Mouse (Mus musculus): ENCODE data around the gene Jak1. TPM values are rescaled to one million over a fixed set of nuclear protein-coding genes. Genes with fewer than 3 reads are reported as not detected.
"Not testable (repeated sequence)": the region's sequence is repeated elsewhere in the genome, so short reads cannot be mapped to it uniquely, and the experiment has no call there.

The Jak1 gene
- polyA plus RNA-seq, 1 experiment from 2014 or later = 66.3 TPM

DNA sequence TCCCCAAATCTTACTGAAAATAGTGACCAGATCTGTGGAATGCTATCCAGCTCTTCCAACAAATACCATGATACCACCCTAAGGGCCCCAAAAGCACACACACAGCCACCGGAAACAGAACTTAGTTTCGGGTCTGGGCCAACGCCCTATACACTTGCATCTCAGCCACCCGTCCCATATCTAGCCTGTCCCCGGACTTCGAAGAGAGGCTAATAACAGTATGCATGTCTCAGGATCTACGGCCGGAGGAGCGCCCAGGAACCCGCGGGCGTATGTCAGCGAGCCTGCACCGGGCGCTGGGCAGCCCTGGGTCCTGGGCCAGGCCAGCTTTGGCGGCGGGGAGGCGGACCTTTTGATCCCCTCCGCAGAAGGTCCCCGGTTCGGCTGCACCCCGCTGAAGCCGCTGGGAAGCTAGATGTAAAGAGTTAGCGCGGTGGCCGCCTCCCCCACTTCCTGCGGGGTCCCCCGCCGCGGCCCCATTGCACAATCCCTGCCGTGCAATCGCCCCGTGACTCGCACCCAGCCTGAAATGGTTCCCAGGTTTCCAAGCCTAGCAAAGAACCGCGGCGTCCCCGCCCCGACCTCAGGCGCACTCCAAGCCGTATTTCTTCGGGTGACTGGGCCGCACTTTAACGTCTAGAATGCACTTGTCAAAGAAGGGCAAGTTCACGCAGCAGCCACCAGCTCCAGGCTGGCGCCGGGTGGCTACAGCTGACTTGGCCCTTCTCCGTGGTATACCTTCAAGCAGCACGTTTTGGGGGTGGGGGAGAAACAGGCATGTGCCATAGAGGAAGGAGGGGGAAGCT, 27.9 kb upstream of the Jak1 start:
- peak overlapping the region; percentile 55 for H3K9ac ChIP-seq
- no peaks in the 10 kb centered on the region for H3K9me3 ChIP-seq
- H3K4me3 ChIP-seq = peak overlapping the region; percentile 43
- H3K4me1 ChIP-seq (replicated peaks) = peaks cover 18% of the 10 kb centered on the region
- no peaks in the 10 kb centered on the region for H3K36me3 ChIP-seq
- 1% methylated on average over 49 of the region's 49 CpGs for WGBS
- peaks cover 67% of the 10 kb centered on the region for H3K27me3 ChIP-seq
- H3K27ac ChIP-seq = no peak overlapping the region
- peak; percentile 58 for ATAC-seq (ENCODE audit: low FRiP score)
- H3K4me2 ChIP-seq = peak overlapping the region; percentile 80

DNA sequence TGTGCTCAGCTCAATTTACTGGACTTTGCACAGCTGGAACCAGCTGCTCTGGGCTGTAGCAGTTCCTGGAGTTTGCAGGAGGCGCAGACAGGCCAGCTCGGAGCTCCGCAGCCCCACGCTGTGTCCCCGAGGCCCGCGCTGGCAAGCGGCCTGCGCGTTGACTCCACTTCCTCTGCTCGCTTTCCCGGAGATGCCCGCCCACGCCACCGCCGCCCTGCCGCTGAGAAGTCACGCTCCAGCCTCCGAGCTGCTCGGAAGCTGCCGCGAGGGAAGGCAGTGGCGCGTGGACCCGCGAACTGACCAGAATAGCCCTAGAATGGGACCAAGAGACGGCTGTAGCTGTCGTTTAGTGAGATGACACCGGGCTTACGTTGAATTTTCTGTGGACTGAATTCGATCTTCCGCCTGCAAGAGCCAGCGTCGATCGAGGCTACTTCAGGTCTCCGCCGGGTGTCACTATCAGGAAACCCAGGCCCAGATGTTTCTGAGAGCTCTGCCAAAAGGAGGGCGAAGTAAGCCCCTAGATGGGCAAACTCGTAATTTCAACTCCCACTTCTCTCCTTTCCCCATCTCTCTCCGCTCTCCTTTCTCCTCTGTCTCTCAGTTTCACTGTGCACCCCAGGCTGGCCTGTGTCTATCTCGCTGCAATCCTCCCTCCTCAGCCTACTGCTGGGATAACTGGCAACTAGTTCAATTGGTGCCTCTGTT, 27.1 kb upstream of the Jak1 start:
- Histone ChIP-seq H3K27me3 (peaks cover 62% of the 10 kb centered on the region), H3K4me2 (peak overlapping the region; percentile 80), H3K9me3 (no peaks in the 10 kb centered on the region), H3K4me1 (replicated peaks) (peaks cover 18% of the 10 kb centered on the region), H3K9ac (peak overlapping the region; percentile 69), H3K4me3 (peak overlapping the region; percentile 43), H3K27ac (no peak overlapping the region), H3K36me3 (no peaks in the 10 kb centered on the region)
- 1% methylated on average over 41 of the region's 41 CpGs for WGBS
- ATAC-seq (ENCODE audit: low FRiP score) = peak; percentile 48; the same call in 1 of the 2 replicates

DNA sequence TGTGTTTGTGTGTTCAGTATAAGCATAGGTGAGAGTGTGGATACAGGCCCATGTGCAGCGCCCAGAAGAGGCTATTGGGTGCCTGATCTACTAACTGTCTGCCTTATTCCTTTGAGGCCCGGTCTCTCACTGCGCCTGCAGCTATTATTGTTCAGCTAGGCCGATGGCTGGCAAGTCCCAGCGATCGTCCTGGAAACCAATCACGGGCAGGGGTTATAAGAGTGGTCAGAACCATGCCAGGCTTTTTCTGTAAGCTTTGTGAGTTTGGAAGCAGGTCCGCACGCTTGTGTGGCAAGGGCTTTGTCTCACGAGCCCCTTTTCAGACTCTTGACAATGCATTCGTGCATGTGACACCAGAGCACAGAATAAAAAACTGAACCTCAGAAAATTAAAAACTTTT, 23.2 kb upstream of the Jak1 start:
- no peak overlapping the region for H3K4me2 ChIP-seq
- H3K27me3 ChIP-seq = peaks cover 32% of the 10 kb centered on the region
- H3K9me3 ChIP-seq = no peaks in the 10 kb centered on the region
- no peak overlapping the region for H3K27ac ChIP-seq
- WGBS = 41% methylated on average over 11 of the region's 11 CpGs
- H3K36me3 ChIP-seq = no peaks in the 10 kb centered on the region
- H3K4me3 ChIP-seq = no peak overlapping the region
- peaks cover 16% of the 10 kb centered on the region for H3K4me1 ChIP-seq (replicated peaks)
- H3K9ac ChIP-seq = no peak overlapping the region
- ATAC-seq (ENCODE audit: low FRiP score) = no peak

DNA sequence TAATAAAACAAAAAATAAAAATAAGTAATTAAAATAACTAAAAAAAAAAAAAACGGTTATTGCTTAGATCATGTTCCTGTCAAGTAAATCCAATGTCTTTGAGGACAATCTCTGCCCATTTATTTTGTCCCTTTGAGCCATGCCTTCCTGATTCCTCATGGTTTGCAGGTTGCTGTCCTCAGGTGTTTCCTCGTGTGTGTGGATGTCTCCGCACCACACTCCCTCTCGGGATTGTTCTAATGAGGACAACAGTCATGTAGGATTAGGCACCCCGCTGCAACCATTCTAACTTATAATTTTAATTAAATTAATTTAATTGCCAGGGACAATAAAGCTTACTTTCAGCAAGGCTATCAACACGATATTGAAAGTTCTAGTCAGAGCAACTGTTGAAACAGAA, 21.5 kb upstream of the Jak1 start:
- H3K4me2 ChIP-seq = no peak overlapping the region
- no peak for ATAC-seq (ENCODE audit: low FRiP score)
- no peak overlapping the region for H3K9ac ChIP-seq
- WGBS = 82% methylated on average over 6 of the region's 6 CpGs
- no peak overlapping the region for H3K27ac ChIP-seq
- no peaks in the 10 kb centered on the region for H3K9me3 ChIP-seq
- no peak overlapping the region for H3K4me3 ChIP-seq
- H3K4me1 ChIP-seq (replicated peaks) = no peaks in the 10 kb centered on the region
- H3K36me3 ChIP-seq = no peaks in the 10 kb centered on the region
- H3K27me3 ChIP-seq = peaks cover 17% of the 10 kb centered on the region

DNA sequence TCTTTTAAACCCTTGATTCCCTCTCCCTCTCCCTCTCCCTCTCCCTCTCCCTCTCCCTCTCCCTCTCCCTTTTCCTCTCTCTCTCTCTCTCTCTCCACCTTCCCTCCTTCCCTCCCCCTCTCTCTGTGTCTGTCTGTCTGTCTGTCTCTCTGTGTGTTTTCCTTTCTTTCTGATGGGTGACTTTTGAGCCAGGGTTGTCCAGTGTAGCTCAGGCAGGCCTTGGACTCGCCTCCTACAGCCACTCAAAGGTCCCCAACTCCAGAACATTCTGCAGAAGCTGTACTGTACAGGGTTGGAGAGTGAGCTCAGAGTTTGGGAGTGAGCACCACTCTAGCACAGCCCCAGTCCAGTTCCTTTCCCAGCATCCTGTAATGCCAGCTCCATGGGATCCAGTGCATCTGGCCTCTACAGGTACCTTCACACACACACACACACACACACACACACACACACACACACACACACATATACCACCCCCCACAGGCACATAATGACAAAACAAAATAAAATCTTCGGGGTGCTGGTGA, 20.9 kb upstream of the Jak1 start:
- H3K4me3 ChIP-seq = no peak overlapping the region
- no peaks in the 10 kb centered on the region for H3K9me3 ChIP-seq
- H3K4me2 ChIP-seq = no peak overlapping the region
- H3K27me3 ChIP-seq = peaks cover 12% of the 10 kb centered on the region
- WGBS = 65% methylated on average over 2 of the region's 2 CpGs
- H3K4me1 ChIP-seq (replicated peaks) = no peaks in the 10 kb centered on the region
- H3K36me3 ChIP-seq = no peaks in the 10 kb centered on the region
- ATAC-seq (ENCODE audit: low FRiP score) = 0 out of 2 replicates have a peak, but pooled peaks have one; percentile 39
- no peak overlapping the region for H3K9ac ChIP-seq
- no peak overlapping the region for H3K27ac ChIP-seq

DNA sequence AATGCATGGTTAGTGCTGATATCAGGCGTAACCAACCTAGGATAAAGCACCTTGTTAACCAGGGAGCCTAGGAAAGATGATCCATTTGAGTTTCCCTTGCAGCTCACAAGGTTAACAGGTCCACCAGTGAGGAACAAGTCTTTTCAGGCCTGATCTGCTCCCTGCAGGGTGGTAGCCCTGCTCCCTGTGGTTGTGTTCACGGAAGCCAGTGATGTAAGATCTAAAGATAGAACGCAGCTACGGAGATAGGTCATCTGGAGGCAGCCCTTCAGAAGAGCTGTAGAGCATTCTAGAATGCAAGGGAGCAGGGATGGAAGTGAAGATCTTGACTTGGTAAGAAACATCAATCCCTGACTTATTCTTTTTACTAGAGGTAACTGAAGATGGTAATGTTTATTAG, 18.9 kb upstream of the Jak1 start:
- WGBS = 78% methylated on average over 4 of the region's 4 CpGs
- H3K4me3 ChIP-seq = no peak overlapping the region
- no peaks in the 10 kb centered on the region for H3K36me3 ChIP-seq
- H3K4me2 ChIP-seq = no peak overlapping the region
- H3K4me1 ChIP-seq (replicated peaks) = no peaks in the 10 kb centered on the region
- H3K27me3 ChIP-seq = peaks cover 2% of the 10 kb centered on the region
- H3K9ac ChIP-seq = no peak overlapping the region
- no peak for ATAC-seq (ENCODE audit: low FRiP score)
- no peak overlapping the region for H3K27ac ChIP-seq
- H3K9me3 ChIP-seq = no peaks in the 10 kb centered on the region

DNA sequence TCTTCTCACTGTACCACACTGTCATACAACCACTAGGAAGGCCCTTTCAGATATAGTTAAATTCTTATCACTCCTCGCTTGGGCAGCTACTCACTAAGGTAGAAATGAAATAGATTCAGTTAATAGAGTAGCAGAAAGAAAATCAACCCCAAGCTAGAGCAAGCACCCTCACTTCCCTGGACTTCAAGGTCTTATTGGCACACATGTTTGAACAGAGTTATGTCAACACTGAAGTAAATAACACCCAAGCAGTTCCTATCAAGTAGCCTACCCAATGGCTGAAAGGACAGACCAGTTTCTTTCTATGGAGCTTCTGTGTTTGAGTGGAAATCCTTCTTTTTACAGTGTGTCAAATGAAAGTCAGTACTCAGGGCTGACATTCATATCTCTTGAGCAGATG, 17.2 kb upstream of the Jak1 start:
- H3K4me1 ChIP-seq (replicated peaks) = no peaks in the 10 kb centered on the region
- no peak overlapping the region for H3K9ac ChIP-seq
- H3K4me3 ChIP-seq = no peak overlapping the region
- no peak for ATAC-seq (ENCODE audit: low FRiP score)
- H3K27me3 ChIP-seq = no peaks in the 10 kb centered on the region; the same call in 1 of the 2 replicates
- no peaks in the 10 kb centered on the region for H3K9me3 ChIP-seq
- WGBS = 80% methylated on average over 1 of the region's 1 CpGs
- H3K36me3 ChIP-seq = no peaks in the 10 kb centered on the region
- H3K27ac ChIP-seq = no peak overlapping the region
- H3K4me2 ChIP-seq = no peak overlapping the region

DNA sequence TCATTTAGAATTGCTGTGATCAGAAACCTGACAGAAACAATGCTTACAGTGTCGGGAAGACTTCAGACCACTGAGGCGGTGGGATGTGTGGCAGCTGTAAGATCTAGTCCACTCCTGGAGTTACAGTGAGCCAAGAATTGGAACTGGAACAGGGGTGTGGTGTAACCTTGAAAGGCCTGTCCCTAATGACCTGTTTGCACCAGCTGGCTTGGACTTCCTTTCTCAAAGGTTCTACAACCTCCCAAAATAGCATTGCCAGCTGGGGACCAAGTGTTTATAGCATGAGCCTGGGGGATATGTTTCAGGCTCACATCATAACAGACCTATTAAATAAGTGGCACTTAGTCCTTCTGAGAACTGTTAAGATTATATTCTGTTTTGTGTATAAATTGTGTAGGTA, 15.0 kb upstream of the Jak1 start:
- ATAC-seq (ENCODE audit: low FRiP score) = no peak
- 82% methylated on average over 2 of the region's 2 CpGs for WGBS
- H3K27me3 ChIP-seq = no peaks in the 10 kb centered on the region; the same call in 1 of the 2 replicates
- no peak overlapping the region for H3K27ac ChIP-seq
- no peaks in the 10 kb centered on the region for H3K4me1 ChIP-seq (replicated peaks)
- H3K9ac ChIP-seq = no peak overlapping the region
- H3K9me3 ChIP-seq = no peaks in the 10 kb centered on the region
- no peak overlapping the region for H3K4me3 ChIP-seq
- H3K36me3 ChIP-seq = no peaks in the 10 kb centered on the region
- no peak overlapping the region for H3K4me2 ChIP-seq

DNA sequence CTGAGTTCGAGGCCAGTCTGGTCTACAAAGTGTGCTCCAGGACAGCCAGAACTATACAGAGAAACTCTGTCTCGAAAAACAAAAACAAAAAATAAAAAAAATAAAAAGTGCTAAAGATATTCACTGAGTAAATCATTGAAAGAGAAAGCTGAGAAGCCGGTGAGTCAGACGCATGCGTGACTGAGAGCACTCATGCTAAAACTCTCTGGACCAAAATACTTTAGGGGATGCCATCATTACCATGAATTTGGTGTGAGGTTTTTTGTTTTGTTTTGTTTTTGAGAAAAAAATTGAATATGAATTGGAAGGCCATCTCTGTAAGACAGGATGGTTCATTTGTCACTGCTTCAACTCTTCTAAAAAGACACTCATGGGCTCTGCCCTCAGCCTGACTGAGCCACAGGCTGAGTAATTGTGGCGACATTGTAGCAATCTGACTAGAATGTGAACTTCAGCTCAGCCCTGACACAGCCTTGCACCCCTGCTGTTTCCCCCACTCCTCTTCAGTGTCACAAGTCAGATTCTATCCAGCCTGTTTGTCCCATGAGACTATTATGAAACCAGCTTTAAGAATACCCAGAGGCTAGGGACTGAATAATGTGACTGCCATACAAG, 11.5 kb upstream of the Jak1 start:
- no peaks in the 10 kb centered on the region for H3K27me3 ChIP-seq
- ATAC-seq (ENCODE audit: low FRiP score) = no peak
- 83% methylated on average over 6 of the region's 6 CpGs for WGBS

DNA sequence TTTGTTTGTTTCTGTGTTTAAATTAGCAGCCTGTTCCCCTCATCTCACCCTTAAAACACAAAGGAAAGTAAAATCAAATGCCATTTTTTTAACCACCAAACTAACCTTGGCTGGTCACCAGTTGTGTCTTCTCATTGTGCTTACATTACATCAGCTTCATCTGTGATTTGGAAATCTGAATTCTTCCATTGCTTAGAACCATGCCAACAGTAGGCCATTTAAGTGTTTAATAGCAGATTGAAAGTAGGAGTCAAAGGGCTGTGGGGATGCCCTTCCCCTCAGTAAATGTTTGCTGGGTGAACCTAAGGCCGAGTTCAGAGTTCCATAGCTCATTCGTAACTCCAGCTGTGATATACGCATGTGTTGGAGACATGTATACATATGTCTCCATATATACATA, 10.8 kb upstream of the Jak1 start:
- 94% methylated on average over 3 of the region's 3 CpGs for WGBS
- no peak for ATAC-seq (ENCODE audit: low FRiP score)
- no peaks in the 10 kb centered on the region for H3K27me3 ChIP-seq

More for the DNA sequence above, 11.5 kb upstream of the Jak1 start:
- Histone ChIP-seq H3K4me1 (replicated peaks) (no peaks in the 10 kb centered on the region), H3K9ac (no peak overlapping the region), H3K27ac (no peak overlapping the region), H3K9me3 (no peaks in the 10 kb centered on the region), H3K36me3 (no peaks in the 10 kb centered on the region), H3K4me2 (no peak overlapping the region), H3K4me3 (no peak overlapping the region)

DNA sequence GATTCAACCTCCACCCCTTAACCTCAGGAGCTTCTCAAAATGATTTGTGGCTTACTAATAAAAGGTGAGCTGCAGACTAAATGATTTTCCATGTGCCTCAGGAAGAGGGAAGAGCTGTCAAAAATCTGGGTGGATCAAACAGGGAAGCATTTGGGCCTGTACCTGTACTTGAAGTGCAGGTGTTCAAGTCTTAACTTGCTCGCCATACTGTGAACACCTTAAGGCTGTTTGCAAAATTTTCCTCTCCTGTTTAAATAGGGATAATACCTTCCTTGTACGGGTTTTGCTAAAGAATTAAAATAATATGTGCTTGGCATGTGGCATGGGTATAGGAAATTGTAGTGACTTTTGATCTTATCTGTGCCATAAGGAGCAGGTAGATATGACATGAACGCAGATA, 5.7 kb upstream of the Jak1 start:
- Histone ChIP-seq H3K27ac (no peak overlapping the region), H3K36me3 (no peaks in the 10 kb centered on the region), H3K4me1 (replicated peaks) (no peaks in the 10 kb centered on the region), H3K9me3 (no peaks in the 10 kb centered on the region), H3K4me3 (no peak overlapping the region), H3K9ac (no peak overlapping the region), H3K27me3 (no peaks in the 10 kb centered on the region), H3K4me2 (no peak overlapping the region)
- 90% methylated on average over 3 of the region's 3 CpGs for WGBS
- no peak for ATAC-seq (ENCODE audit: low FRiP score)

More for the DNA sequence above, 10.8 kb upstream of the Jak1 start:
- H3K9ac ChIP-seq = no peak overlapping the region
- no peak overlapping the region for H3K4me2 ChIP-seq
- no peaks in the 10 kb centered on the region for H3K36me3 ChIP-seq
- H3K27ac ChIP-seq = no peak overlapping the region
- H3K4me3 ChIP-seq = no peak overlapping the region
- H3K4me1 ChIP-seq (replicated peaks) = no peaks in the 10 kb centered on the region
- no peaks in the 10 kb centered on the region for H3K9me3 ChIP-seq

DNA sequence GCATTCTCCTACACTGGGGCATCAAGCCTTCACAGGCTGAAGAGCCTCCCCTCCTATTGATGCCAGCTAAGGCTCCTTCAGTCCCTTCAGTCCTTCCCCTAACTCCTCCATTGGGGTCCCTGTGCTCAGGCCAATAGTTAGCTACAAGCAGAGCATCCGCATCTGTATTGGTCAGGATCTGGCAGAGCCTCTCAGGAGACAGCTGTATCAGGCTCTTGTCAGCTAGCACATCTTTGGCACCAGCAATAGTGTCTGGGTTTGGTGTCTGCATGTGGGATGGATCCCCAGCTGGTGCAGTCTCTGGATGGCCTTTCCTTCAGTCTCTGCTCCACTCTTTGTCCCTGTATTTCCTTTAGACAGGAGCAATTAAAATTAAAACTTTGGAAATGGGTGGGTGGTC, 3.4 kb upstream of the Jak1 start:
- ATAC-seq (ENCODE audit: low FRiP score); H3K4me2 ChIP-seq; H3K9ac ChIP-seq; H3K9me3 ChIP-seq; H3K4me1 ChIP-seq (replicated peaks); H3K27ac ChIP-seq; H3K36me3 ChIP-seq; H3K4me3 ChIP-seq; H3K27me3 ChIP-seq: not testable (repeated sequence)
- WGBS = 78% methylated on average over 1 of the region's 1 CpGs

All from hindbrain, embryonic 13.5 days (tissue).